Mouse (Mus musculus): ENCODE data around the gene Pcgf1.

The Pcgf1 gene

GRCm38 (mm10) chr6:83122961-83123360, 45.3 kb downstream of the Pcgf1 start:
- DNase-seq (ENCODE audit: low spot score in 2 of 2), result no peak

GRCm38 (mm10) chr6:83124851-83125312, 47.2 kb downstream of the Pcgf1 start:
- peak; percentile 87 to 91 for DNase-seq (ENCODE audit: low spot score in 2 of 2)

GRCm38 (mm10) chr6:83125331-83125730, 47.7 kb downstream of the Pcgf1 start, which contains the start of gene Ino80b:
TSS of gene Ino80b (minus strand) at chr6:83125431.
- no peak for DNase-seq (ENCODE audit: low spot score in 2 of 2)

- no peak for DNase-seq (ENCODE audit: low spot score in 2 of 2)
Measured at GRCm38 (mm10) chr6:83127419-83127818, 49.8 kb downstream of the Pcgf1 start.

All from spleen, postnatal 10 days (tissue).